Mouse (Mus musculus): ENCODE measurements at regions not wholly inside any gene's neighbourhood (a gene's known extent, or its start where the extent isn't known, plus 50 kb on each side); places are given as distances from the start of the nearest gene placed in this dataset.

GRCm38 (mm10) chr15:51668340-51668739, 2216.4 kb upstream of the Gm7489 start:
- no peak for TF ChIP-seq GATA1 (IDR thresholded peaks at IDR 0.05; ENCODE audit: low read length)

- TF ChIP-seq GATA1 (IDR thresholded peaks at IDR 0.05; ENCODE audit: low read length): no peak
Measured at GRCm38 (mm10) chr15:51671667-51672372, 2212.9 kb upstream of the Gm7489 start.

- TF ChIP-seq GATA1 (IDR thresholded peaks at IDR 0.05; ENCODE audit: low read length): peak; percentile 17
Measured at GRCm38 (mm10) chr15:51673483-51673882, 2211.2 kb upstream of the Gm7489 start.

- TF ChIP-seq GATA1 (IDR thresholded peaks at IDR 0.05; ENCODE audit: low read length): no peak
Measured at GRCm38 (mm10) chr15:51675291-51675690, 2209.4 kb upstream of the Gm7489 start.

- no peak for TF ChIP-seq GATA1 (IDR thresholded peaks at IDR 0.05; ENCODE audit: low read length)
Measured at GRCm38 (mm10) chr15:51676694-51677093, 2208.0 kb upstream of the Gm7489 start.

GRCm38 (mm10) chr15:51677266-51677665, 2207.4 kb upstream of the Gm7489 start:
- no peak for TF ChIP-seq GATA1 (IDR thresholded peaks at IDR 0.05; ENCODE audit: low read length)

GRCm38 (mm10) chr15:51679186-51679902, 2205.4 kb upstream of the Gm7489 start:
- TF ChIP-seq GATA1 (IDR thresholded peaks at IDR 0.05; ENCODE audit: low read length): no peak

GRCm38 (mm10) chr15:51680494-51680893, 2204.2 kb upstream of the Gm7489 start:
- no peak for TF ChIP-seq GATA1 (IDR thresholded peaks at IDR 0.05; ENCODE audit: low read length)

- TF ChIP-seq GATA1 (IDR thresholded peaks at IDR 0.05; ENCODE audit: low read length): no peak
Measured at GRCm38 (mm10) chr15:51681191-51681590, 2203.5 kb upstream of the Gm7489 start.

- TF ChIP-seq GATA1 (IDR thresholded peaks at IDR 0.05; ENCODE audit: low read length): no peak
Measured at GRCm38 (mm10) chr15:51682331-51682730, 2202.4 kb upstream of the Gm7489 start.

- TF ChIP-seq GATA1 (IDR thresholded peaks at IDR 0.05; ENCODE audit: low read length): no peak
Measured at GRCm38 (mm10) chr15:51687007-51687540, 2197.6 kb upstream of the Gm7489 start.

- no peak for TF ChIP-seq GATA1 (IDR thresholded peaks at IDR 0.05; ENCODE audit: low read length)
Measured at GRCm38 (mm10) chr15:51689498-51689897, 2195.2 kb upstream of the Gm7489 start.

GRCm38 (mm10) chr15:51692671-51693070, 2192.0 kb upstream of the Gm7489 start:
- no peak for TF ChIP-seq GATA1 (IDR thresholded peaks at IDR 0.05; ENCODE audit: low read length)

- TF ChIP-seq GATA1 (IDR thresholded peaks at IDR 0.05; ENCODE audit: low read length): no peak
Measured at GRCm38 (mm10) chr15:51696344-51697016, 2188.2 kb upstream of the Gm7489 start.

GRCm38 (mm10) chr15:51704198-51704597, 2180.5 kb upstream of the Gm7489 start:
- TF ChIP-seq GATA1 (IDR thresholded peaks at IDR 0.05; ENCODE audit: low read length): no peak
